Mouse (Mus musculus): ENCODE measurements around the gene Cst8. TPM values are rescaled to one million over a fixed set of nuclear protein-coding genes. Genes with fewer than 3 reads are reported as not detected.
"Not testable (repeated sequence)": the region's sequence is repeated elsewhere in the genome, so short reads cannot be mapped to it uniquely, and the experiment has no call there.

Gene Cst8
- total RNA-seq (2021): not detected
- long read RNA-seq, experiment 1: 0 reads
- long read RNA-seq, experiment 2: 0 reads

DNA sequence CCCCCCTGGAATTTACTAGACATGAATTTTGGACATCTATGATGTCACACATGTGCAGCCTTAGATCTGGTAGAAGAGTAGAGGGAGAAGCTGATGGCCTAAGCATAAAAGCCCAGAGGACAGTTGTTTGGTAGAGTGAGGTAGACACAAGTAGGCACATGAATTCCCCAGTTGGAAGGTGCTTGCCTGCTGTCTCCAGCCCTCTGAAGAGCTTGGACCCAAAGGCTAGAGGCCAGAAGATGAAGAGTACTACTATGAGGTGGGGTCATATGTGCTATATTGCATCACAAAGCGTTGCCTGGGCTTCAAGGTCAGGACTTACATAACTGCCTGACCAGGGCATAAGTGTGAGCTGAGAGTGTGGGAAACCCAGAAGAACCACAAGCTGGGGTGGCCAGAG lies at the start of gene Cst8:
Cst8 (plus strand) TSS at position 301 of the 400 bp plus-strand sequence.
- intact Hi-C loops (cut with DNase I): no loop called here
- Histone ChIP-seq H3K4me3 (no peak within 1 kb of the TSS), H3K27ac (no peak within 1 kb of the TSS)
- no peak for DNase-seq
- TF ChIP-seq CTCF (IDR thresholded peaks at IDR 0.05): no peak

- no peak for TF ChIP-seq CTCF (IDR thresholded peaks at IDR 0.05)
- DNase-seq: no peak
- H3K27ac ChIP-seq: no peak within 1 kb of the TSS
- no peak within 1 kb of the TSS for H3K4me3 ChIP-seq
- intact Hi-C loops (cut with DNase I): loop anchor here (5.0 to 10.0 kb wide), 5 partner anchors 68 to 945 kb away; partner anchors contain the start of gene Gzf1
Measured at GRCm38 (mm10) chr2:148750058-148750457, 48.5 kb upstream of the Cst8 start, which contains the start of gene Cstl1. Gene Cstl1, plus strand, starts transcription at chr2:148750358.

DNA sequence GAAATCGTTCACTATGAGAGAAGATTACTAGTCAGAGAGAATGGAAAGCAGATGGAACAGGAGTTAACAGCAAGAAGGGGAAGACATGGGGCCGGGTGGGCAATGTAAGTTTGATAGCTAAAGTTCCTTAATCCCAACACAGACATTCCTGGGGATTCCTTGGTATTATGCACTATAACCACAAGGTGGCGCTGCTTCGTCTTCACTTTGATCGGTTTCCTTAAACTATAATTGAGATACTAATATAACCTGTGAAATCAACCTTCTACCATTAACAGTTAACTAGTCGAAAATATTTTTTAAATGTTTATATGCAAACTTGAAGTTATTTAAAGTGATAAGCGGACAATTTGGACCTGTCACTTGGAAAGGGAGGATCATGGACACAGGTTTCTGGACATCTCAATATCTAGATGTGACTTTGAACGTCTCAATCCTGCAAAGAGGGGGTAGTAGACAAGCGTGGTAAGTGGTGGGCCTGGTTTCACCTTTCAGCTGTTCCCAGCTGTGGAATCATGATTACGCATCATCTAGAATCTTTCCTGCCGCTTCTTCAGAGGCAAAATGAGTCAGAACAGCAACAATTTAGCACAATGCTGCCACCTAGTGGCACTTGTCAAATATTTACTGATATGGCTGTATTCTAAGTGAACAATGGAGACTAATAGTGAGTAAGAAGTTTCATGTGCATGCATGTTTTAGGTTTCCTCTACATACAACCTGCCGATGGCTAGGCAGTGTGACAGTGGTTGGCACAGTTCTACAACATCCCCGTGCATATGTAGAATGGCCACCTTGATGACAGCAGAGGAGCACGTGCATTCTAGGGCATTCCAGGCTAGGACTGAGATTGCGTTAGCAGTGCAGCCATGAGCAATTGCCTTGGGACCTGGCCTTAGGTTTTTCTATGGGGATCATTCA lies 46.4 kb upstream of the Cst8 start:
- TF ChIP-seq CTCF (IDR thresholded peaks at IDR 0.05): peak; percentile 76
- peak; percentile 65 for DNase-seq

DNA sequence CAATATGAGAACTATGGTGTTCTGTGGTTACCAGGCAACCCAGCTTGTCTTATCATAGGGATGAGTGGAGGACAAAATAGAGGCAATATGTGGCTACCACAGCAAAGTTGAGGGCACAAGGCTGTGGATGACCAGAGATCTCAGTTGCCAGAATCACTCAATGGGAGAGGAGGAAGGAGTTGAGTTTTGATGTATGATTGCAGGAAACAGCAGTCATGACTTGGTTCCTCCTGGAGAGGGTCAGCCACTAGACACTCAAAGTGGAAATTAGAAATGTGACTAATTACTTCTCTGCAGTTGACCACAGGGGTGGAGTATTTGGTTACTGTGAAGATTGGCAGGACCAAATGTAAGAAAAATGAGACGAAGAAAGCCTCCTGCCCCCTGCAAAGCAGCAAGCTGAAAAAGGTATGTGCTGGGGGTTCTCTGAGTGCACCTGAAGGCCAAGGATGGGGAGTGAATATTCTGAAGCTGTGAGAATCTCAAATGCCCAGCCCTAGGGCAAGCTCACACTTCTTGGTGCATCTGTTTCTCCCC lies 44.2 kb upstream of the Cst8 start:
- no peak overlapping the region for H3K4me3 ChIP-seq
- intact Hi-C loops (cut with DNase I): loop anchor here (5.0 to 10.0 kb wide), 5 partner anchors 72 to 950 kb away; partner anchors contain the start of gene Gzf1
- H3K27ac ChIP-seq: peak overlapping the region; percentile 71
- no peak for TF ChIP-seq CTCF (IDR thresholded peaks at IDR 0.05)
- no peak for DNase-seq

More for the DNA sequence above, 46.4 kb upstream of the Cst8 start:
- H3K4me3 ChIP-seq: peak overlapping the region; percentile 78
- intact Hi-C loops (cut with DNase I): loop anchor here (5.0 to 10.0 kb wide), 5 partner anchors 70 to 947 kb away; partner anchors contain the start of gene Gzf1
- H3K27ac ChIP-seq: peak overlapping the region; percentile 65

- no peak overlapping the region for H3K4me3 ChIP-seq
- TF ChIP-seq CTCF (IDR thresholded peaks at IDR 0.05): no peak
- no peak for DNase-seq
- no peak overlapping the region for H3K27ac ChIP-seq
- intact Hi-C loops (cut with DNase I): no loop called here
Measured at GRCm38 (mm10) chr2:148763648-148764388, 34.8 kb upstream of the Cst8 start.

DNA sequence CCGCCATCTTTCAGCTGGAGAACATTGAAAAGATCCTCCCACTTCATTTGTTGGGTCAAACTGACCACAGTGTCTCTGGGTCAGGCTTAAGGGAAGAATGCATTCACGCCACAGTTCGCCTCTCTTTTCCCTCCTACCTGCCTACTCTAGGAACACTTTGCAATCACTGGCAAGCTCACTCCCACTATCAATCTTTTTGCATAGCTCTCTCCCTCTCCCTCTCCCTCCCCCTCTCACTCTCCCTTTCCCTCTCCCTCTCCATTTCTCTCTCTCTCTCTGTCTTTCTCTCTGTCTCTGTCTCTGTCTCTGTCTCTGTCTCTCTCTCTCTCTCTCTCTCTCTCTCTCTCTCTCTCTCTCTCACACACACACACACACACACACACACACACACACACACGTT lies 27.2 kb upstream of the Cst8 start, which contains the start of gene Cst11:
Cst11 (minus strand) TSS at position 101 of the 400 bp plus-strand sequence.
- H3K4me3 ChIP-seq; DNase-seq; H3K27ac ChIP-seq; intact Hi-C loops (cut with DNase I): not testable (repeated sequence)

- no peak for TF ChIP-seq CTCF (IDR thresholded peaks at IDR 0.05)
- Histone ChIP-seq H3K27ac (no peak within 1 kb of the TSS), H3K4me3 (no peak within 1 kb of the TSS)
- intact Hi-C loops (cut with DNase I): no loop called here
- DNase-seq: no peak
Measured at GRCm38 (mm10) chr2:148781709-148782108, 16.9 kb upstream of the Cst8 start, which contains the start of gene 8030411F24Rik. Gene 8030411F24Rik, plus strand, starts transcription at chr2:148782009.

DNA sequence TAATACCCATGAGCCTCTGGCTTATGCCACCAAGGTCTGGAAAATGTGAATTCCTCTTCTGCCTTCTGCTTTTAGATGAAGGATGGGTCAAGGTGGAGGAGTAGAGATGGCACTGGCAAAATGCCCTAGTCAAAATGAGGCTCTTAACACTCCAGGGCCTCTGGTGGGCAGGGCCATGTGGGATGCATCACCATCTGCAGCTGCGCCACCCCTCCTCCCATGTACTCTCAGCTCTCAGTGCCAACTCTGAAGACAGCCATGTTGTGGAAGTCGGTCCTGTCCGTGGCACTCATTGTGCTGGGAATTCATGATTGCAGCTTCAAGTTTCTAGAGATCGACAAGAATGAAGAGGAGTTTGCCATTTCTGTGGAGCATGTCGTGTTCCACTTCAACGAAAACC lies 9.4 kb upstream of the Cst8 start, which contains the start of gene Cst12:
Cst12 (plus strand) TSS at position 220 of the 400 bp plus-strand sequence.
- TF ChIP-seq CTCF (IDR thresholded peaks at IDR 0.05): no peak
- no peak within 1 kb of the TSS for H3K4me3 ChIP-seq
- intact Hi-C loops (cut with DNase I): no loop called here
- H3K27ac ChIP-seq: no peak within 1 kb of the TSS
- no peak for DNase-seq

GRCm38 (mm10) chr2:148801491-148801921 lies 2.9 kb downstream of the Cst8 start:
- no peak for TF ChIP-seq CTCF (IDR thresholded peaks at IDR 0.05)
- intact Hi-C loops (cut with DNase I): no loop called here
- H3K4me3 ChIP-seq: no peak overlapping the region
- no peak overlapping the region for H3K27ac ChIP-seq
- DNase-seq: no peak

GRCm38 (mm10) chr2:148806696-148807095 lies 8.1 kb downstream of the Cst8 start:
- intact Hi-C loops (cut with DNase I): no loop called here
- Histone ChIP-seq H3K4me3 (no peak overlapping the region), H3K27ac (no peak overlapping the region)
- DNase-seq: no peak
- no peak for TF ChIP-seq CTCF (IDR thresholded peaks at IDR 0.05)

GRCm38 (mm10) chr2:148819909-148820308 lies 21.3 kb downstream of the Cst8 start, which contains the start of gene Cst13:
Gene Cst13, plus strand, starts transcription at chr2:148820081.
- intact Hi-C loops (cut with DNase I): no loop called here
- TF ChIP-seq CTCF (IDR thresholded peaks at IDR 0.05): no peak

DNA sequence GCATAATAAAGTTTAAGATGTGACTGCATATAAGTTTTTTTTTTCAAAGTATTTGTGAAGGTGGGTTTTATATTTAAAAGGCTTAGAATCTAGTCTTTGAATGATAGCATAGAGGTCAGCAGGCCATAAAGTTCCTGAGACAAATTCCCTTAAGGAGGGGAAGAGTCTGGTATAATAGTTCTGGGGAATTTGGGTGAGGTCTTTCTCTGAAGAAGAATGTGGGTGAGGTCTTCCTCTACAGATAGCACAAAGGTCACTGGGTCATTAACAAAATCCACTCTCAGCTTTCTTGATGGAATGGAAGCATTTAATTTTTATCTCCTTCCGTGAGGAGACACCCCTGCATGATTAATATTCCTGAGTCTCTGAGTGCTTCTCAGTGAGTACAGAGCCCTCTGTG lies 27.4 kb downstream of the Cst8 start:
- H3K27ac ChIP-seq: no peak overlapping the region
- intact Hi-C loops (cut with DNase I): no loop called here
- TF ChIP-seq CTCF (IDR thresholded peaks at IDR 0.05): no peak

More at GRCm38 (mm10) chr2:148819909-148820308, 21.3 kb downstream of the Cst8 start, which contains the start of gene Cst13:
- no peak for DNase-seq
- H3K27ac ChIP-seq: no peak within 1 kb of the TSS
- no peak within 1 kb of the TSS for H3K4me3 ChIP-seq

More for the DNA sequence above, 27.4 kb downstream of the Cst8 start:
- no peak overlapping the region for H3K4me3 ChIP-seq
- no peak for DNase-seq

Measured in gastrocnemius, adult 2 months (tissue).